Mouse (Mus musculus) forebrain, embryonic 13.5 days (tissue): ENCODE results near the gene Foxm1. TPM values are rescaled to one million over a fixed set of nuclear protein-coding genes. Genes with fewer than 3 reads are reported as not detected.
"Not testable (repeated sequence)": the region's sequence is repeated elsewhere in the genome, so short reads cannot be mapped to it uniquely, and the experiment has no call there.

Experiments used
- ATAC-seq: fragments of 200-750 bp; cut with Nextera tagmentation; 2 replicates; pipeline ENCODE4 v1.8.0; 2017
- H3K27ac ChIP-seq: fragments of 300-500 bp; sonication (generic); 2 replicates; pipeline ENCODE4 v1.5.1; 2015; ENCODE audit warnings: inconsistent platforms, mild to moderate bottlenecking, moderate library complexity
- H3K27me3 ChIP-seq: fragments of 300-500 bp; sonication (generic); 2 replicates; pipeline ENCODE4 v1.6.1; 2015; ENCODE audit warnings: mild to moderate bottlenecking, inconsistent platforms
- H3K36me3 ChIP-seq: fragments of 300-500 bp; sonication (generic); 2 replicates; pipeline ENCODE4 v1.6.1; 2015; ENCODE audit warnings: mild to moderate bottlenecking, inconsistent platforms; ENCODE audit not compliant: poor library complexity, severe bottlenecking
- H3K4me1 ChIP-seq: fragments of 300-500 bp; sonication (generic); 2 replicates; pipeline ENCODE4 v1.6.1; 2015; ENCODE audit warnings: inconsistent platforms
- H3K4me2 ChIP-seq: fragments of 300-500 bp; sonication (generic); 2 replicates; pipeline ENCODE4 v1.6.1; 2015; ENCODE audit warnings: inconsistent platforms, mild to moderate bottlenecking, moderate library complexity
- H3K4me3 ChIP-seq: fragments of 300-500 bp; sonication (generic); 2 replicates; pipeline ENCODE4 v1.5.1; 2015; ENCODE audit warnings: mild to moderate bottlenecking, inconsistent platforms
- H3K9ac ChIP-seq: fragments of 300-500 bp; sonication (generic); 2 replicates; pipeline ENCODE4 v1.6.1; 2015; ENCODE audit warnings: mild to moderate bottlenecking, inconsistent platforms
- H3K9me3 ChIP-seq: fragments of 300-500 bp; sonication (generic); replicated peaks from 2 replicates; pipeline ENCODE4 v1.6.1; 2016; ENCODE audit warnings: inconsistent platforms
- WGBS: fragments of 180-500 bp; shearing (Covaris S2); methylation state at CpG from one replicate; pipeline ENCODE4 v1.1.7; 2015; 5-methylcytosine and 5-hydroxymethylcytosine counted together
- polyA plus RNA-seq: library from polyadenylated mRNA; unstranded; fragments of >200 nt; fragmentation: Nextera tagmentation; extraction: Ambion mirVana; gene quantifications from 2 replicates; pipeline ENCODE4 v1.2.1, GENCODE M21; 2015

Foxm1 gene
- polyA plus RNA-seq, 1 experiment from 2014 or later: 44.0 TPM

DNA sequence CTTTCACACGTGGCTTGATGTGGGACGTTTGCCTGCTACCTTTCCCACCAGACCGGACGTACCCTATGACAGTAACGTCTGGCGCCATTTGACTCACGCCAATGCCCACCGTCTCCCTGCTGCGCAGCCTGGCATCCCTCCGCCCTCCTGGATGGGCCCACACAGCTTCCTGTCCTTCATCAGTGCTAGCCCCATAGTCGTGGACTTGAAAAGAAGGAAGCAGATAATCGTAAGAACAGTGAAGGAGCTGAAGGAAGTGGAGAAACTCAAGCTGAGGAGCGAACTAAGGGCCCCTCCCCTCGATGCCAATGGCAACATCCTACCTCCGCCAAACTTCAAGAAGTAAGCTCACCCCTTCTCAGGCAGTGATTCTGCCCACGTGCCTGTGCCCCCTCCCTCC lies 16.9 kb downstream of the Foxm1 start:
- H3K36me3 ChIP-seq: peaks cover 20% of the 10 kb centered on the region
- H3K4me1 ChIP-seq: peaks cover 7% of the 10 kb centered on the region
- H3K27ac ChIP-seq: no peak overlapping the region
- 86% methylated on average over 16 of the region's 16 CpGs for WGBS
- H3K9ac ChIP-seq: no peak overlapping the region
- H3K4me2 ChIP-seq: no peak overlapping the region
- no peaks in the 10 kb centered on the region for H3K9me3 ChIP-seq
- H3K27me3 ChIP-seq: no peaks in the 10 kb centered on the region
- no peak for ATAC-seq
- no peak overlapping the region for H3K4me3 ChIP-seq

- H3K27me3 ChIP-seq, ATAC-seq, H3K9me3 ChIP-seq, H3K4me1 ChIP-seq, H3K27ac ChIP-seq, H3K9ac ChIP-seq, H3K4me2 ChIP-seq, H3K4me3 ChIP-seq: not testable (repeated sequence)
- H3K36me3 ChIP-seq: peaks cover 14% of the 10 kb centered on the region
- 67% methylated on average over 1 of the region's 1 CpGs for WGBS
These were observed 17.9 kb downstream of the Foxm1 start for GRCm38 (mm10) chr6:128380594-128381167.

DNA sequence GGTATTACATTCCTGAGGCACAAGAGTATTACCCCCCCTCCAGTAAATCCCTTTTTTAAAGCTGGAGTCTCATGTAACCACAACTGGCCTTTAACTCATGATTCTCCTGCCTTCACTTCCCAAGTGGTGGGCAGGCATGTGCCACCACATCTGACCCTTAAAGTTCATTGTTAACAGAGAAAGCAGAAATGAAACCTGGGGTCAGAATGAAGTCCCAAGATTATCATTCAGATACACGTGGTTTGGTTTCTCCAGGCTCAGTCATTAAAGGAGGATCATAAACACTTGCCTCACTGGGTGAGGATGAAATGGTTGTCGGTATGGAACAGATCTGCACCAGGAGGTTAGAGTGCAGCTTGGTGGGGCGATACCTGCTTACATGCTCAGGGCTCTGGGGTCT lies 18.5 kb downstream of the Foxm1 start:
- no peaks in the 10 kb centered on the region for H3K27me3 ChIP-seq
- peaks cover 10% of the 10 kb centered on the region for H3K36me3 ChIP-seq
- H3K27ac ChIP-seq: no peak overlapping the region
- no peak overlapping the region for H3K9ac ChIP-seq
- no peak for ATAC-seq
- H3K4me3 ChIP-seq: no peak overlapping the region
- H3K4me2 ChIP-seq: no peak overlapping the region
- no peaks in the 10 kb centered on the region for H3K4me1 ChIP-seq
- 84% methylated on average over 3 of the region's 3 CpGs for WGBS
- no peaks in the 10 kb centered on the region for H3K9me3 ChIP-seq

DNA sequence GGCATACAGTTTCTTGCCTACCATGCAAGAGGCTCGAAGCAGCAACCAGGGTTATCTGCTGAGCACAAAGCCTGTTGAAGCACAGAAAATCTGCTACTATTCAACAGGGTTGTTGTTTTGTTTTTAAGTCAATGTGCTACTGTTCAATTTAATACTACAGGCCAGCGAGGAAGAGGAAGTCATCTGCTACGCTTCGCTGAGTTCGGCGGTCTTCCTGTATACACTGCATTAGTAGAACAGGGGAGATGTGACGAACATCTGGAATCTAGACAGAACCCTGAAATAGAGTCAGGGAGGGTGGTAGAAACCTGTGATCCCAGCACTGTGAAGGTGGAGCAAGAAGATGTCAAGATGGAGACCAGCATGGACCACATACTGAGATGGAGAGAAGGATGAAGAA lies 21.0 kb downstream of the Foxm1 start:
- Histone ChIP-seq H3K4me2 (no peak overlapping the region), H3K4me1 (no peaks in the 10 kb centered on the region), H3K4me3 (no peak overlapping the region), H3K36me3 (no peaks in the 10 kb centered on the region), H3K9ac (no peak overlapping the region), H3K9me3 (no peaks in the 10 kb centered on the region), H3K27me3 (no peaks in the 10 kb centered on the region), H3K27ac (no peak overlapping the region)
- no peak for ATAC-seq
- WGBS: 82% methylated on average over 7 of the region's 7 CpGs

DNA sequence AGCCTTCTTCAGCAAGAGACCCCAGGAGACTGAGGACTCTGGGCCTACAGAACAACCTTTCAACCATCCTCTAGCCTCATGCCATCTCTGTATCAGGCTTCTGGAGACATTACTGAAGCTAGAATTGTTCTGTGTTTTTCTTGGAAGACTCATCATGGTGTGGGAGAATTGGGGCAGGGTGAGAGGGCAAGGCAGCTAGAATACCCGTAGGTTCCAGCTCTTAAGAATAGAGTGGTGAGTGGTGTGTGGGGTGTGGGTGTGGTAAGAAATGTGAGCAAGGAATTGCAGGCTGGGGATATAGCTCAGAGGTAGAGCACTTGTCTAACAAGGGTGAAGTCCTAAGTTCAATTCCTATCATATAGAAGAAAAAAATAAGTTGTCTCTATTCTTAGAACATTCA lies 22.3 kb downstream of the Foxm1 start:
- 91% methylated on average over 1 of the region's 1 CpGs for WGBS

GRCm38 (mm10) chr6:128389185-128389584 lies 26.4 kb downstream of the Foxm1 start:
- no peak for ATAC-seq
- 81% methylated on average over 1 of the region's 1 CpGs for WGBS
- no peak overlapping the region for H3K27ac ChIP-seq
- no peaks in the 10 kb centered on the region for H3K27me3 ChIP-seq
- H3K9ac ChIP-seq: no peak overlapping the region
- H3K4me3 ChIP-seq: no peak overlapping the region
- H3K9me3 ChIP-seq: no peaks in the 10 kb centered on the region
- no peak overlapping the region for H3K4me2 ChIP-seq
- H3K4me1 ChIP-seq: no peaks in the 10 kb centered on the region
- H3K36me3 ChIP-seq: no peaks in the 10 kb centered on the region

More for the DNA sequence above, 22.3 kb downstream of the Foxm1 start:
- no peak for ATAC-seq
- no peak overlapping the region for H3K4me2 ChIP-seq
- no peak overlapping the region for H3K4me3 ChIP-seq
- H3K4me1 ChIP-seq: no peaks in the 10 kb centered on the region
- H3K27me3 ChIP-seq: no peaks in the 10 kb centered on the region
- no peaks in the 10 kb centered on the region for H3K36me3 ChIP-seq
- no peak overlapping the region for H3K9ac ChIP-seq
- no peaks in the 10 kb centered on the region for H3K9me3 ChIP-seq
- H3K27ac ChIP-seq: no peak overlapping the region

DNA sequence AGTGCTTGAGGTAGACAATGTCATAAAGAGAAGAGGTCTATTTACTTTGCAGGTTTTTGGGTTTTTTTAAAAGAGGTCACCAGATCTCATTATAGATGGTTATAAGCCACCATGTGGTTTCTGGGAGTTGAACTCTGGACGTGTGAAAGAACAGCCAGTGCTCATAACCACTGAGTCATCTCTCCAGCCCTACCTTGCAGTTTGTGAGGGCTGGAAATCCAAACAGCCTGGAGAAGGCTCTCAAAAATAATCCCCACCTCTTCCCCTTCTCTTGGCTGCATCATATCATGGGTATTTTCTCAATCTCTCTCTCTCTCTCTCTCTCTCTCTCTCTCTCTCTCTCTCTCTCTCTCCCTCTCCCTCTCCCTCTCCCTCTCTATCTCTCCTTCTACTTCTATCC lies 27.9 kb downstream of the Foxm1 start:
- H3K9ac ChIP-seq: no peak overlapping the region
- H3K36me3 ChIP-seq: no peaks in the 10 kb centered on the region
- no peaks in the 10 kb centered on the region for H3K27me3 ChIP-seq
- no peaks in the 10 kb centered on the region for H3K9me3 ChIP-seq
- no peak overlapping the region for H3K27ac ChIP-seq
- H3K4me3 ChIP-seq: no peak overlapping the region
- H3K4me2 ChIP-seq: no peak overlapping the region
- no peak for ATAC-seq
- H3K4me1 ChIP-seq: no peaks in the 10 kb centered on the region
- WGBS: 62% methylated on average over 1 of the region's 1 CpGs

- Histone ChIP-seq H3K27me3 (no peaks in the 10 kb centered on the region), H3K27ac (no peak overlapping the region), H3K4me3 (no peak overlapping the region), H3K9ac (no peak overlapping the region), H3K9me3 (no peaks in the 10 kb centered on the region), H3K36me3 (no peaks in the 10 kb centered on the region), H3K4me1 (peaks cover 11% of the 10 kb centered on the region; the same call in 1 of the 2 replicates), H3K4me2 (no peak overlapping the region)
- WGBS: 81% methylated on average over 7 of the region's 7 CpGs
- no peak for ATAC-seq
These were observed 35.0 kb downstream of the Foxm1 start for GRCm38 (mm10) chr6:128397574-128398261.

DNA sequence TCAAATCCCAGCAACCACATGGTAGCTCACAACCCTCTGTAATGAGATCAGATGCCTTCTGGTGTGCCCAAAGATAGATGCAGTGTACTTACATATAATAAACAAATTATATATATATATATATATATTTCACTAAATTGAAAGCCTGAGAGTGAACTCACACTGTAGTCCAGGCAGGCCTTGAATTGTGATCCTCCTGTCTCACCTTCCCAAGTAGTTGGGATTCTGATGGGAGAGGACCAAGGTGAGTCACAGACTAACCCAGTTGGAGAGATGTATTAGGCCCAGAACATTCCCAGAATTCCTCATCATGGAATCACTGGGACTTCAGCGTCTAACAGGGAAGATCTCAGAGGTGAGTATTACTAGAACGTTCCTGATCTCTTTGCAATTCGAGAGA lies 36.2 kb downstream of the Foxm1 start, which contains the start of gene Nrip2:
Nrip2 (plus strand) TSS at position 301 of the 400 bp plus-strand sequence.
- no peak for ATAC-seq
- Histone ChIP-seq H3K27me3 (no peaks in the 10 kb centered on the region), H3K9me3 (no peaks in the 10 kb centered on the region), H3K27ac (peak within 1 kb of the TSS; percentile 4; the same call in 1 of the 2 replicates), H3K36me3 (no peaks in the 10 kb centered on the region), H3K4me2 (peak within 1 kb of the TSS; percentile 37), H3K9ac (peak within 1 kb of the TSS; percentile 27; the same call in 1 of the 2 replicates), H3K4me1 (peaks cover 11% of the 10 kb centered on the region; the same call in 1 of the 2 replicates), H3K4me3 (peak within 1 kb of the TSS; percentile 3)
- 86% methylated on average over 3 of the region's 3 CpGs for WGBS

DNA sequence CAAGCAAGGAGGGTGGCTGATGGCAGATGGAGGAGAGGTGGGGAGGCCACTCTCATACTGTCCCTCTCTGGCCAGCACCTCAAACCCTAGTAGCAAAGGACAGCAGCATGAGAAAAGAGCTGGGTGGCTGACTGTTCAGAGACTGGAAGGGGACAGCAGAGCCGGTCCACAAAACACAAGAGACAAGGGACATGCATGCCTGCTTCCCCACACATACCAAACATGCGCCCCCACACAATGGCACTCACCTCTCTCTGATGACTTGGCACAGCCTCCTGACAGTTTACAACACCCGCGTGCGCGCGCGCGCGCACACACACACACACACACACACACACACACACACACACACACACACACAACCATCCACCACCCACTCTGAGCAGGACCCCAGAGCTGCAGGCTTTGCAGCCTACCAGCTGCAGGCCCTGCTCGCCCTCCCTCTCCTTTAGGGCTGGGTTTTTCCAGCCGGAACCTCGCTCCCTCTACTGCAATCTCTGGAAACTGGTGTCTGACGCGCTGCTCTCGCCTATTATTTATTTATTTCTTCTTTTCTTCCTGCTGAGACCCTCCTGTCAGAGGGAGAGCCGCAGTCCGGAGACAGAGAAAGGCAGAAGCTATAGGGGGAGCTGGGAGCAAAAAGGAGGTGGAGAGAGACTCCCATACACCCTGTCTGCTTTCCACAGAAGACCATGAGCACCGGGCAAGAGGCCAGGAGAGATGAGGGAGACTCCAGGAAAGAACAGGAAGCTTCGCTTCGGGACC lies 36.8 kb downstream of the Foxm1 start:
- peak; percentile 80 for ATAC-seq
- WGBS: 26% methylated on average over 13 of the region's 21 CpGs
- peak overlapping the region; percentile 3 for H3K4me3 ChIP-seq
- H3K9ac ChIP-seq: peak overlapping the region; percentile 27; the same call in 1 of the 2 replicates
- H3K27ac ChIP-seq: peak overlapping the region; percentile 4; the same call in 1 of the 2 replicates
- H3K27me3 ChIP-seq: no peaks in the 10 kb centered on the region
- H3K36me3 ChIP-seq: no peaks in the 10 kb centered on the region
- H3K4me2 ChIP-seq: peak overlapping the region; percentile 37
- no peaks in the 10 kb centered on the region for H3K9me3 ChIP-seq
- peaks cover 11% of the 10 kb centered on the region; the same call in 1 of the 2 replicates for H3K4me1 ChIP-seq

DNA sequence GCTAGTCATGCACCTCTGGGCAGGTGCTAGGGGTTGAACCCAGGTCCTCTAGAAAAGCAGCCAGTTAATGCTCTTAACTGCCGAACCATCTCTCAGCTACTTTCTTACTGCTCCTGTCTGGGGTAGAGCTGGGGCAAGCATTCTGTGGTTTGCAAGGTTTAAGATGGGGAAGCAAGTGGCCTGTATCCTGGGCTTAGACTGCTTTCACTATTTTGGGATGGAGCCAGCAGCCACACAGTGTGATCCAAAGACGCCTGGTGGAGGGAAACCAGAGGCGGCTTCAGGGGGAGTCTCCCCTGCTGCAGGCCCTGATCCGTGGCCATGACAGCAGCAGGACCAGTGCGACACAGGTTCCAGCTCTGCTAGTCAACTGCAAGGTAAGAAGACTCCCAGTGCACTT lies 41.9 kb downstream of the Foxm1 start:
- Histone ChIP-seq H3K4me2 (no peak overlapping the region), H3K36me3 (peaks cover 40% of the 10 kb centered on the region), H3K9me3 (no peaks in the 10 kb centered on the region), H3K27me3 (no peaks in the 10 kb centered on the region), H3K27ac (no peak overlapping the region), H3K4me3 (no peak overlapping the region), H3K9ac (no peak overlapping the region), H3K4me1 (peaks cover 5% of the 10 kb centered on the region; the same call in 1 of the 2 replicates)
- no peak for ATAC-seq
- WGBS: 57% methylated on average over 5 of the region's 5 CpGs

- Histone ChIP-seq H3K27ac (no peak overlapping the region), H3K9ac (no peak overlapping the region), H3K4me1 (no peaks in the 10 kb centered on the region), H3K36me3 (peaks cover 77% of the 10 kb centered on the region), H3K4me3 (no peak overlapping the region), H3K9me3 (no peaks in the 10 kb centered on the region), H3K4me2 (no peak overlapping the region), H3K27me3 (no peaks in the 10 kb centered on the region)
- WGBS: 92% methylated on average over 7 of the region's 7 CpGs
- ATAC-seq: no peak
These were observed 45.9 kb downstream of the Foxm1 start for GRCm38 (mm10) chr6:128408544-128409125.
